Mouse (Mus musculus) activated CD4-positive, CD25-positive, alpha-beta regulatory T cell, adult 4 months (primary cell): ENCODE measurements around the gene Myo16. TPM values are rescaled to one million over a fixed set of nuclear protein-coding genes. Genes with fewer than 3 reads are reported as not detected.

ENCODE experiments used
- ATAC-seq: one replicate; pipeline ENCODE4 v1.8.0; 2017
- polyA plus RNA-seq, 2 experiments: library from polyadenylated mRNA; unstranded; fragments of 100-300 nt; shearing (Covaris generic); gene quantifications; one replicate each; pipeline ENCODE4 v1.2.1; 2017

Gene Myo16
- polyA plus RNA-seq, 2 experiments from 2014 or later = not detected

DNA sequence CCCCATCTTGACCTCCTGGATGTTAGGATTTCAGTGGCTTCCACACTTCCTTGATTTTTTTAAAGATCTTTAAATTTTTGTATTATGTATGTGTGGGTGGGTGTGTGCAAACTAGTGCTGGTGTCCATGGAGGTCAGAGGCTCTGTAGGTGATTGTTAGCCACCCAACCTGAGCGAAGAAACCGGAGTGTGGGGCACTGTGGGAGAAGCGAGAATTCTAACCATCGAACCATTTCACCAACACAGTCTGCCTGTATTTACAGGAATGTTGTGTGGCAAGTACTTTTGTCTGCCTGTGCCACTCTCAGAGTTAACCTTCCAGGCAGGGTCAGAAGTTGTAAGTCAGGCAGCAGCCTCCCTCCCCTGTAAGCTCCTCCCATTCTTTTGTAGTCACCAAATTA, 22.3 kb downstream of the Myo16 start:
- ATAC-seq = no peak

DNA sequence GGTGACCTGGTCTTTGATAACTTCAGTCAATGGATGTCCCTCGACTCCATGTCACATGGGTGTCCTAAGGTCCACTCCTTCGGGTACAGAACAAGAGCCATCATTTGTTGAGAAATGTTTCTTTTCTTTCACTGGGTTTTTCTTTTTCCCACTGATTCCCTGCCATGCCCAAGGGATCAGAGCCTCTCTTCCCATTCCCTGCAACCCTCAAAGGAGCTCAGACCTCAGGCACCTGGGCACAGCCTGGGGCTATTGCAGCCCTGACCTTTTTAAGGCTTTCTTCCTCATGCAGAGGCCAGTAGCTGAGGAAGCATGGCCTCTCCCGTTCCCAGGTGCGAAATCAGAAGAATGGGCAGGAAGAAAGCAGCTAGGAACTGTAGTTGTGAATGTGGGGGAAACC, 23.4 kb downstream of the Myo16 start:
- ATAC-seq = no peak

DNA sequence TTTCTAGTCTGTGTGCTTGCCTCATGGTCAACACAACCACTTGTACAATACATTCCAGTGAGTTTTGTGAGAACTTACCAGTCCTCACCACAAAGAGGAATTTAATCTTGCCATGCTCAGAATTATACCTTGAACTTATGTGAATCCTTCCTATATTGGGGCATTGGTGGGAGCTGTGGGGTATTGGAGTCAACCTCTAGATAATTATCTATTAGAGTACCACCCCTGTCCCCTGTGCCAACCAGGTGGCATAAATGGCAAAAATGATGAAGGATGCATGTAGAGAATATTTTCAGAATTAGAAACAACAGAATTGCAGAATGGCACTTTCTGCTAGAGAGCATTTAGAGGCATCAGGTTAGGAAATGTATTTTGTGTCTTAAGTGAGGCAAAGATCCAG, 25.3 kb downstream of the Myo16 start:
- ATAC-seq = no peak

DNA sequence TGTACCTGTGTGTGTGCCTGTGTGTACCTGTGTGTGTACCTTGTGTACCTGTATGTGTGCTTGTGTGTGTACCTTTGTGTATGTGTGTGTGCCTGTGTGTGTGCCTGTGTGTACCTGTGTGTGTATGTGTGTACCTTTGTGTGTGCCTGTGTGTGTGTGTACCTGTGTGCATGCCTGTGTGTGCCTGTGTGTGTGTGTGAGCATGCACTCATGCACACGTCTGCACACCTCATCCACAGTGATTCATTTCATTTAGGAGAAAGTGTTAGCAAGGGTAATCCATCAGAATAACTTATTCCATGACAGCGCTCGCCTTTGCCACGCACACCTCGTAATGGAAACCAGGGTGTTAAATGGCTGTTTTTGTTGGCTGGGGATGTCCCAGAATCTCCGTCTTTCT, 36.9 kb downstream of the Myo16 start:
- no peak for ATAC-seq

GRCm38 (mm10) chr8:10198164-10198563, 44.5 kb downstream of the Myo16 start:
- ATAC-seq = no peak

DNA sequence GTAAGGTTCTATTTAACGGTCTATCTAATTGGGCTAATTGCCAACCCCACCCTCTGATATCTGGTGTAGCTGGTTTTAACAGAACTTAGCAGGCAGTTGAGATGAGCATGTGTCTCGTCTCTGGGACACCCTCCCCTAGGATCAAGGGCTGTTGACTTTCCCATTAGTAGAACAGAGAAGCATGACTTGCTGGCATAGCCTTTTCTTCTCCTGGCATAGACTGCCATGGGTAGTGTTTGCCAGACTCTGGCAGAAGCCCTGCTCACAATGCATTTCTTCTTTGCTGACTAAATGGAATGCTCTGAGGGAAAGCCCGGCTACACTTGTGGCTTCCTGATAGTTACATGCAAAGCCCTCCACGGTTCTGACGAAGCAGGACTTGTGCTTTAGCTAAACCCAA, 45.6 kb downstream of the Myo16 start:
- no peak for ATAC-seq

GRCm38 (mm10) chr8:10200042-10200441, 46.3 kb downstream of the Myo16 start:
- ATAC-seq = no peak

DNA sequence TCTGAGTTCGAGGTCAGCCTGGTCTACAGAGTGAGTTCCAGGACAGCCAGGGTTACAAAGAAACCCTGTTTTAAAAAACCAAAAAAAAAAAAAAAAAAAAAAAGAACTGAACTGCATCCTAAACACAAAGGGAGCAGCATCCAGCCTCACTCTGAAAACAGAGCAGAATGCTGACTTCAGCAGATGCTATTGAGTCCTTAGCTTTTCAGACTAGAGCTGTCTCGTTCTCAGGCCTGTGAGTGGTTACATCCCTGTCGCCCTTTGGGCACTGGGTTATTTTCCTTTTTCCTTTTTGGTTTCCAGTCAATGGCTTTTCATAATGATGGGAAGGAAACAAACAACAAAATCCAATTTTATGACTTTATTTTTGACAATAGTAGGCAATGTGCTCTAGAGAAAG, 61.3 kb downstream of the Myo16 start:
- ATAC-seq = no peak

DNA sequence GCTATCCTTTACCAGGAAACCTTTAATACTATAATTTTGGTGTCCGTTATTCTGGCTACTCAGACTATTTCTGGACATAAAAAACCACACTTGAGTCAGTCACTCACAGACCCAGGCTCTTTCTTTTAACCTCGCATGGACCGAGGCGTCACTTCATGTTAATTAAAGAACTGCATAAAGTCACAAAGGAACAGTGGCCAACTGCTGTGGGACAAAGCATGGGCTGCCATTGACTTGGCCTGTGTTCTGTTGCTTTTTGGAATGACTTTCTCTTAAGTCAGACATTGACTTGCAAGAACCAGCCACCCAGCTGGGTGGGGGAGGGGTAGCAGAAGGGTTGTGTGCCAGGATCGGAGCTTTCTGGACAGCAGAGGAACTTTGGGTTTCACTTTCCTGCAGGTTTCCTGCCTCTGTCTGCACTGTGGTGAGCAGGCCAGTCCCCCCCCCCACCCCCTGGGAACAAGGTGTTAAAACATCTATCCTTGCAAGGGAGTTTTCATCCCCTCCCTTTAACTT, 66.1 kb downstream of the Myo16 start:
- no peak for ATAC-seq

GRCm38 (mm10) chr8:10222770-10223169, 69.1 kb downstream of the Myo16 start:
- no peak for ATAC-seq

DNA sequence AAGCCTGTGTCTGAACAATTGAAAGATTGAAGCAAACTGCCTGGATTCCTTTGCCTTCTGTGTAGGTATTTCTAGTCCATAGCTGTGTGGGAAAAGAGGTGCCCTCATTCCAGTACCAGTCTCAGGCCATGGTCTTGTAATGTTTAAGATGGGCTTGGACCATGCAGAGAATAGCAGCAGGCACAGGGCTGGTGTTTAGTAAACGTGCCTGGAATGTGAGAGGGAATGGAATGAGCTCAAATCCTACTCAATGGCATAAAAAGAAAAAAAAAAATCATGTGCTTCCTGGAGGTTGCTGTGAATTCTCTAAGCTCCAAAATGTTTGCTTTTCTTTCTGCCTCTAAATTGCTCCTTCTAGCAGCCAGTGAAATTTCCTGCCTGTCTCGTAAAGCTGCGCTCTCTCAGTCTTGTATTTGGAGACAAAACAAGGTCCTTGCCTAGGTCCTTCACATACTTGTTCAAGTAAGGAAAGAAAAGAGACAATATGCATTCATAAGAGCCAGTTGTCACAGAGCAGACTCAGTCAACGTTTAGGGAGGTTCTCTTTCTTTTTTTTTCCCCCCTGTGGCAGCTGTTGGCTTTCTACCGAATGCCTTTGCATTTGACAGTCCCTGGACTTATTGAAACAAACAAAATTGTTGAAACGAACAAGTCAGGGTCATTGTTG, 70.0 kb downstream of the Myo16 start:
- no peak for ATAC-seq

DNA sequence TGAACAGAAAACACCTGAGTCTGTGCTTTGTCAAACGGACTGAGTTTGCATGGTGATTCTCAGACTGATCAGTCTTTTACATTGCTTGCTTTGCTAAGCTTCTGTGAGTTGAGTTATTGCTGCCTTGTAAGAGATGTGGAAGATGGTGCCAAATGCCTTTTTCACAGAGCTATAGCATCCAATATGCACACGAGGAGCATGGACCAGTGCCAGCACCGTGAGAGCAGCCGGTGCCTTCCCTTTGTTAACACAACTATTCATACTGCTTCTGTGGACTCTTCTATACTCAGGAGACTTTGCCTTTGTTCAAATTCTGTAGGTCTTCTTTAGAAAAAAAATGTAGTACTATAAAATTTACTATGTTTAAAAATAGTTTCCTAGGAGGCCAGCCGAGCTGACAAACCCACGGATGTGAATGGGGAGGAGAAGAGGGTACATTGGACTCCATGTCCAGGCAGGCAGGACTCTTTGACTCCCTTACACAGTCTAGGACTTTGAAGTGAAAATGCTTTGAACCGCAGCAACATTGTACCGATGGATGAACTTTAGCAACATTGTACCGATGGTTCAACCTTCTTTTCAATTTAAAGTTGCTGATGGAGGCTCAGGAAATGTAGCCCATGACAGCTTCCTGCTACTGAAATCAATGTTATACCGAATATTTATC, 70.7 kb downstream of the Myo16 start:
- no peak for ATAC-seq

GRCm38 (mm10) chr8:10225018-10225417, 71.3 kb downstream of the Myo16 start:
- no peak for ATAC-seq

GRCm38 (mm10) chr8:10230746-10231369, 77.1 kb downstream of the Myo16 start:
- ATAC-seq = no peak

GRCm38 (mm10) chr8:10234516-10234915, 80.8 kb downstream of the Myo16 start:
- ATAC-seq = no peak

DNA sequence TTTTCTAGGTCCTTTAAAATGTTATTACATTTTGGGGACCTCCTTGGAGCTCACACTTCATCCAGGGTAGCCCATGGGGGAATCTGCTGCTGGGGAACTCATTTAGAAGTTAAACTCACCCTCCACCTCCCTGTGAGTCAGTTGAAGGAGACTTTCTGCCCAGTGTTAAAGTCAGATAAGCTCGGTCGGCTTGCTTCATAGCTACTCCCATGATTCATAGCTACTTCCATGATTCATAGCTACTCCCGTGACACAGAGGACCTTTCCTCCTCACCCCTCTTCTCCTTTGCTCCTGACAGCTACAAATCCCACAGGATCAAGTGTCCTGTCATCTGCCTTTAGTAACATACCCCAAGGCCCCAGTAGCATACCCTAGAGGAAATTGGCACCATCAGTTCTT, 89.6 kb downstream of the Myo16 start:
- no peak for ATAC-seq

DNA sequence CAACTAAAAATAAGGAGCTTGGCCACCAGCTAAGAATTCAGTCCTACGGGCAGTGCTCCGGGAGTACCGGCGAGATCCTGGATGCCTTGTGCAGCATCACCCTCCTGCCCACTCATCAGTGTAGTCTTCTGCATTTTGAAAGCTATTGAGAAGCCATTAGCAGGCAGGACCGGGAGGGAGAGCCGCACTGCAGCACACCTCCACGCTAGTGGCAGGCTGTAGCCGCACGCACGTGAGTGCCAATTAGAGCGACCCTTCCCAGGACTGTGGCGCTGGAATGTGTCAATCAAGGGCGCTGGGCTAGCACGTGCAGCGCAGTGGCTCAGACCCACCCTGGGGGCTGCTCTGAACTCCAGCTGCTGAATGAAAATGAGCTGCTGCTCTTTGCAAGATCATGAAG, 95.4 kb downstream of the Myo16 start:
- no peak for ATAC-seq

- ATAC-seq = no peak
Measured at GRCm38 (mm10) chr8:10255741-10256140, 102.0 kb downstream of the Myo16 start.

GRCm38 (mm10) chr8:10256563-10256962, 102.9 kb downstream of the Myo16 start:
- no peak for ATAC-seq

GRCm38 (mm10) chr8:10270094-10270493, 116.4 kb downstream of the Myo16 start:
- no peak for ATAC-seq

DNA sequence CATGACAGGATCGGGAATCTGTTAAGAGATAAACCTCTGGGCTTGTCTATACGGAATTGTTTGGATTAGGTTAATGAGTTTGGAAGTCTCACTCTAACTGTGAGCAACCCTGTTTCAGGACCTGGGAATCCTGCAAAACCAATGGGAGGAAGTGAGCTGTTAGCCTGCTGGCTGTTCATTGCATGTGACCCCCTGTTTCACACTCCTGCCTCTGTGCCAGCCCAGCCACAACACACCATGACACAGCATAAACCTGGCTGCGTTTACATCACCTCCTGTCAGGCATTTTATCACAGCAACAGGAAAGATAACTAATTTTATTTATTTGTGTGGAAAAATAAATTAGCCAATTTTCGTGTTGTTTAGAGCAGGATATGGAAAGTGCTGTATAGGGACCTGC, 138.9 kb downstream of the Myo16 start:
- no peak for ATAC-seq

DNA sequence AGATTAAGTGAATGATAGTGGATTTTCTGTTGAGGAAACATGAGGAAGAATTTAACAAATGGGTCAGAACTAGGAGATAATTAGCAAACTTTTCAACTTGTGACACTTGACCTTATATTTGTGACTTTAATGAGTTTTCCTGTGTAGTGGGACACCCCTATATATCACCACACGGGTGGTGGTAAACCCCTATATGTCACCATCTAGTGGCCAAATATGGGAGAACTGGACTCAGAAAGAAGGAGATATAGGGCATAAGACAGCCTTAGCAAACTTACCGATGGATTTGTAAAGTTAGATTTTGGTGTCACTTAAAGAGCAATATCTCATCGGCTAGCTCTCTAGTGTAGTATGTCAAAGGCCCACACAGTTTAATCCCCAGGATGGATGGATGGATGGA, 147.1 kb downstream of the Myo16 start:
- ATAC-seq = peak; percentile 32

DNA sequence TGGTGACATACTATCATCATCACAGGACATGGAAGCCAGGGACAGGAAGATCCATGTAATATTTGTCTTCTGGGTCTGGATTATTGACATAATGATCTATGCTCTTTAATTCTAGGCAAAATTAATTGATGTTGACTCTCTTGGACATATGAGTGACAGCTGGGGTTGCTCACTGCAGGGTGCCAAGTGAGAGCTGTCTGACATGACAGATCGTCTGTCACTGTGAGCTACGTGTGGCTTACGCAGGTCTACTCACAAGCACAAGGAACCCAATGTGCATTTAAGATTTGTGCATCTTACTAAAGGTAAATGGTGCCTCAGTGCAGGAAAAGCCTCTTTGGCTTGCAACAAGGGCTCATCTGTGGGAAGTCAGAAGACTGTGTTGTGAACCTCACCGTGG, 149.3 kb downstream of the Myo16 start:
- no peak for ATAC-seq

DNA sequence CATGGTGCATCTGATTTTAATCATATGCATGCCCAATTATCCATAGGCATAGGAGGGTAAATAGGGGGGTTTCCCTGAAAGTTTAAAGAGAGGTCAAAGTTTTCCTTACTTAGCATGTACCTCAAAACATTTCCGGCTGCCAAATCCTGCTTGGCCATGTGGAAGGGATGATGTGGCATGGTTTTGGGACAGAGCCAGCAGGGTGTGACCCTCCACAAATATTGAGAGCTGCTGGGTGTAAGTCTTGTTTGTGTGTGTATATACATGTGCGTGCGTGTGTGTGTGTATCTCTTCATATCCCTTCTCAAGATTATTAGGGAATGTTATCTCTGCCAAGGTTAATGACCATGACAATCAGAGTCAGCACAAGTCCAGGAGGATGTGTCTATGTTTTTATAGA, 150.3 kb downstream of the Myo16 start:
- ATAC-seq = no peak
